Mouse (Mus musculus) spleen, adult 2 months (tissue): ENCODE results near the gene Bend6.

ENCODE experiments used
- CTCF ChIP-seq: fragments of 200-500 bp; IDR thresholded peaks from 2 replicates; pipeline ENCODE4 v1.5.1; 2011; ENCODE audit warnings: mild to moderate bottlenecking, inconsistent platforms; ENCODE audit not compliant: insufficient read depth, insufficient read length, insufficient replicate concordance; ENCODE audit errors: extremely low read depth
- POLR2A ChIP-seq: fragments of 200-500 bp; IDR thresholded peaks from 2 replicates; pipeline ENCODE4 v1.6.1; 2011; ENCODE audit warnings: low read depth, low read length, inconsistent platforms

DNA sequence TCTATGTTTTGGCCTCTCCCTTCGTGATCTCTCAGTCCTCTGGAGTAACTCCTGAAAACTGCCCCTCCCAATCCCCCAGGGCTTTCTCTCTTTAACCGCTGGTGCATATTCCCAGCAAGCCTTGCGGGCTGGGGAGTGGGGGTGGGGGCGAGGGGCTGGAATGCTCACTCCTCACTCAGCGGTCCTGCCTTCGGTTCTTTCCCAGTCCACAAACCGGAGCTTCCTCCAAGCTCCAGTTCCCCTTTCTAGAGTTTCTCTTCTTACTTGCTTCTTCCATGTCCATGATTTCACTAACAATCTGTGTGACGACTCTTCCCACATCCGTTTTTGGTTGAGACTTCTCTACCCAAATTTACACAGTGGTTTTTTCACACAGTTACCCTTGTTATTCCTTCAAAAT lies 4.0 kb downstream of the Bend6 start:
- TF ChIP-seq CTCF (no peak), POLR2A (no peak)
